Mouse (Mus musculus) embryo, embryonic 11.5 days (tissue): ENCODE measurements around the gene Rps27a.
"Not testable (repeated sequence)": the region's sequence is repeated elsewhere in the genome, so short reads cannot be mapped to it uniquely, and the experiment has no call there.

Experiments used
- DNase-seq: peaks from one replicate; pipeline ENCODE4 v3.0.0-alpha.2; 2012; ENCODE audit warnings: low read depth, low spot score

The Rps27a gene

GRCm38 (mm10) chr11:29547752-29548503 lies at the start of gene Rps27a, which contains the start of gene Clhc1:
Gene Rps27a (minus strand): TSS chr11:29548109.
Gene Clhc1 (plus strand): TSS chr11:29547950.
- peak; percentile 84 for DNase-seq

GRCm38 (mm10) chr11:29597159-29597558 lies 49.2 kb upstream of the Rps27a start:
- no peak for DNase-seq

DNA sequence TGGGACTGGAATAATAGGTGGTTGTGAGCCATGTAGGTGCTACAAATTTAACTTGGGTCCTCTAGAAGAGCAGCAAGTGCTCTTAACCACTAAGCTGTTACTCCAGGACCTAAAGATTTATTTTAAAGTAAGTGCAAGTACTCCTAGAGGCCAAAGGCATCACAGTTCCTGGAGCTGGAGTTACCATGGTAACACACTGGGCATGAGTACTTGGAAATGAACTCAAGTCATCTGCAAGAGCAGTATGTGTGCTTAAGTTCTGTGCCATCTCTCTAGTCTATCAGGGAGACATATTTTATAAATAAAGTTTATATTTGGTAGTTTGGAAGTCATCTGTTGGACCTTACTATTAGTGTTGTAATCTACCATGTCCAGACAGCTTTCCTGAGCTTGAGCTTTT lies 47.3 kb upstream of the Rps27a start:
- DNase-seq = no peak

DNA sequence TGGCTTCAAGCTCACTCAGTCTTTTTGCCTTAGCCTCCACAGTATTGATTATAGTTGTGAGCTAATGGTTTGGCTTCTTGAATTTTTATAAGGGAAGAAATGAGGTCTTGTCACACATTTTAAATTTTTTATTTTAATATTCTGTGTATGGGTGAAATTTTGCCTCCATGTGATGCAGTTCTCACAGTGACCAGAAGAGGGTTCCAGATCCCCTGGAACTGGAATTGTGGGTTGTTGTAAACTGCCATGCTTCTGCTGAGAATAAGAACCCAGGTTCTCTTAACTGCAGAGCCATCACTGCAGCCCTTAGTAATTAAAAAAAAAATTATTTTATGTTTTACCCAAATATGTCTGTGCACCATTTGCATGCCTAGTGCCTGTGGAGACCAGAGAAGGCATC lies 31.7 kb upstream of the Rps27a start:
- no peak for DNase-seq

GRCm38 (mm10) chr11:29572656-29573055 lies 24.7 kb upstream of the Rps27a start:
- DNase-seq = no peak

DNA sequence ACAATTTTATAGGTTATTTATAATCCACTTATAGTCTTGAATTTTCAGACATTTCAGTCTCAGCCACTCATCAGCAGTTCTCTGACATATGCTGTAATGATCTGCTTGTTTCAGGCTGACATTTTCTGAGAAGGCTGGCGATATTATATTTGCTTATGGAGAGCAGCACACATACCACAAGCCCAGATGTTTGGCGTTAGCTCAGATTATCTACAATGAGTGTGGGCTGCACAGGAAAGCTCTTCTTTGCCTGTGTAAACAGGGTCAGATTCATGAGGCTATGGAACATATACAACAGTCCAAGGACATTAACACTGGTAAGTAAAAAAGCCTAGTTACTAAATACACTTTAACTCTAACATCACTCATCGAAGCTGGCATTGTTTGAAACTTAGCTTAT lies 23.6 kb upstream of the Rps27a start:
- DNase-seq = no peak

DNA sequence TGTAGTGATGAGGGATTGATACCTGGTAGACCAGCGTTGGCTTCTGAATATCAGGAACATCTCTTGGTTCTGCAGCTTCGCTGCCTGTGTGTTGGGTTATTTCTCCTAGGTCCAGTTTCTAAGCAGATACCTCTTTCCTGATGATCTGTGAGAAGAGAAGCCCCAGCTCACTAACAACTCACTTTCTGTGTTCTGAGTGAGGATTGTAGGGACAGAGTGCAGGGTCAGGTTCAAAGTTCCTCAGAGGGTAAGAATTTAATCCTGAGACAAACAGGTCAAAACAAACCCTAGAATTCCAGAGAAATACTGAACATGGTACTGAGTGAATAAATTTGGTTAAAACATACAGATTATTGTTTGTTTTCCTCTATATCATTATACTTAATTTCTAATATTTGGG lies 15.5 kb upstream of the Rps27a start:
- no peak for DNase-seq

GRCm38 (mm10) chr11:29560990-29561389 lies 13.1 kb upstream of the Rps27a start:
- no peak for DNase-seq

DNA sequence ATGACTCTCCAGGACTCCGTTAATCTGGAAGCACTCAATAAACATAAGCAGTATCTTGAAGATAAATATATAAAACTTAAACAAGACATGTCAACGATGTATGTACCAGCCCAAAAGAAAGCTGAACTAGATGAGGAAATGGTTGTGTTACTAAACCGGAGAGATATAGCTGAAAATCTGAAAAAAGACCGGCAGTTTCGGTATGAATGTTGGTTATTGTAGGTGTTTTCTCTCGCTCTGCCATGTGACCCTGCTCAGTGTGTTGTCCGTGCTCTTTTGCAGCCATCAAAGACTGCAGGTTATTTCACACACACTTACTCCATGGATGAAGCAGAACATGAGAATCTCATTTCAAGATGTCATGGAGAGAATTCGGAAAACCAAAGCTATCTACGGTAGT lies 12.5 kb upstream of the Rps27a start:
- DNase-seq = no peak

DNA sequence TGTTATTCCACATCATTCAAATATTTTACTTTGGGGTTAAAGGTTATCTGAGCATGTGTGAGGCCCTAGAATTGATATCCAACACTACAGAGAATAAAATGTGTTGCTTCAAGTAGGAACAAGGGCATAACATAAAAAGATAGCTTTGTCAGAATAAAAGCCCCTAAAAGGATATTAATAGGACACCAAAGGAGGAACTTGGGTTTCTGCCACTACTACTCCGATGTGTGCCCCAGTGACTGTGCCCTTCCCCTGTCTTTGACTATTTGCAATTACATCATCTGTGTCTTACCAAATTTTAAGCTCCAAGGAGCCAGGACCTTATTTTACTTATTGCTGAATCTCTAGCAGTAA lies 1.5 kb upstream of the Rps27a start:
- no peak for DNase-seq

GRCm38 (mm10) chr11:29548504-29549424 lies 855 bp upstream of the Rps27a start:
- no peak for DNase-seq

GRCm38 (mm10) chr11:29547249-29547751 lies 609 bp downstream of the Rps27a start:
- DNase-seq = no peak

GRCm38 (mm10) chr11:29546762-29547161 lies 1.1 kb downstream of the Rps27a start:
- no peak for DNase-seq

GRCm38 (mm10) chr11:29546297-29546696 lies 1.6 kb downstream of the Rps27a start:
- DNase-seq = not testable (repeated sequence)

DNA sequence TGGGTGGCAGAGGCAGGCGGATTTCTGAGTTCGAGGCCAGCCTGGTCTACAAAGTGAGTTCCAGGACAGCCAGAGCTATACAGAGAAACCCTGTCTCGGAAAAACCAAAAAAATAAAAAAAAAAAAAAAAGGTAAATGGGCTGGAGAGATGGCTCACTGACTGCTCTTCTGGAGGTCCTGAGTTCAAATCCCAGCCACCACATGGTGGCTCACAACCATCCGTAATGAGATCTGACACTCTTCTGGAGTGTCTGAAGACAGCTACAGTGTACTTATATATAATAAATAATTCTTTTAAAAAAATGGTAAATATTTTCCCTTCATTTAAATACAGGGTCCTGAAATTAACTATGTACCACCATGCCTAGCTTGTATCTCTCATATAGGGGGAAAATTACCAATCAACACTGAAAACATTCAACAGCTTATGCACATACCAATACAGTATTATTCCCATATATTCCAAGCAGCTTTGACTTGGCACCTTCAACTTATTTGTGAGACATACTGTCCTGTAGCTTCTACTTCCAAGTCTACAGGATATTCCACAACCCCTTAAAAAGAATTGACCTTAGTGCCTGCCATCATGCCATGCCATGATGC lies 2.7 kb downstream of the Rps27a start:
- DNase-seq = not testable (repeated sequence)

- DNase-seq = no peak
Measured at GRCm38 (mm10) chr11:29544225-29544945, 3.5 kb downstream of the Rps27a start.

DNA sequence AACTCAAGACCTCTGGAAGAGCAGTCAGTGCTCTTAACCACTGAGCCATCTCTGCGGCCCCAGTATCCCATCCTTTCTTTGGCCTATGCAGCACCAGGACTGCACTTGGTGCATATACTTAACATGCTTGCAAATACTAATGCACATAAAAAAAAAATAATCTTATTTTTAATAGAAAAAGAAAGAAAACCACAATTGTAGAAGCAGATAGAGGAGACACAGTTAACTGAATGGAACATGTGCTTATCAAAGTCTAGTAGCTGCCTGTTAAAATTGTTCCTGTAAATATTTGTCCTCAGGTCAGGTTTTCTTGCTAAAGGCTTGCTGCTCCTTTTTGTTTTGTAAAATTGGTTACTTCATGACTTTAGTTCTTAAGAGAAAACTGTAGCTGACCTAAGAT lies 9.7 kb downstream of the Rps27a start:
- DNase-seq = no peak

DNA sequence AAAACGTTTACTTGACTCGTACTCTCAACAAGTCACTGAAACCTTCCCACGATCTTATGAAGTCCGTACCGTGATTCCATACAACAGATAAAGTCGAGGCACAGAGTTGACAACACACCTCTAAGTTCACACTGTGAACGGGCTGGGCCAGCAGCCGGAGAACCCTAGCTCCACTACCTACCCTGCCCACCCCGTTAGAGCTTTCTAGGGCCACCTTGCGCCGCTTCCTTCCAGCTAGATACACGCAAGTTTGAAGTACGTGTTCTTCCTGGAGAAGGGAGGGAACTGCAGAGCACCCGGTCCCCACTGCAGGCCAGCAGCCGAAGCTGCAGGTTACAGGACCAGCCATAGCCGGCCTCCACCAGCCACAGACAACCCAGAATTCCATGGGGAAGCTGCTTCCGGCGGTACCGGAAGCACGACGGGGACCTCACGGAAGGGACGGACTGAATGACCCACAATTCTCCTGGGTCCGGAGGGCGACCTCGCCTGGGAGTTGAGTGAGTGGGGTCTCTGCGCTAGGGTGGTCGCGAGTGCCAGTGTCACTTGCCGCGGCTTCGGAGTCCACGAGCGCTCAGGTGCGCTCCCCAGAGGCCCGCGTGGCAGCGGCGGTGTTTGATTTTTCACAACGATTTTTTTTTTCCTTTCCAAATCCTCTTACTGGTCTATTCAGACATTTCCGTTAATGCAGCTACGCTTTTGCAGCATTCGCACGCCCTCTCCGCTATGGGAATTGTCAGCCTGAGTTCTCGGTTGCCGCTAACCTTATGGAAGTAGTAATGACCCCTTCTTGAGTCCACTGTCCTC lies 21.7 kb downstream of the Rps27a start, which contains the start of gene Mtif2:
Mtif2 (plus strand) TSS at position 421 of the 807 bp plus-strand sequence.
- peak; percentile 71 for DNase-seq

GRCm38 (mm10) chr11:29514682-29515412 lies 33.1 kb downstream of the Rps27a start, which contains the start of gene Prorsd1:
Gene Prorsd1 (minus strand): TSS chr11:29515033.
- peak; percentile 85 for DNase-seq

GRCm38 (mm10) chr11:29514325-29514681 lies 33.6 kb downstream of the Rps27a start:
- no peak for DNase-seq
